Mouse (Mus musculus) adrenal gland, adult 18-20 months (tissue): ENCODE measurements around the gene Nlrp3. TPM values are rescaled to one million over a fixed set of nuclear protein-coding genes. Genes with fewer than 3 reads are reported as not detected.
A peak's percentile ranks its signal among the peaks of the same experiment; 100 is the strongest.
"Not testable (repeated sequence)": the region's sequence is repeated elsewhere in the genome, so short reads cannot be mapped to it uniquely, and the experiment has no call there.

Experiments used
- DNase-seq, 2 experiments: peaks; one replicate each; pipeline ENCODE4 v3.0.0; 2021 to 2022; ENCODE audit warnings: low spot score in 2 of 2
- total RNA-seq, 2 experiments: library from RNA; stranded (reverse); gene quantifications; 1 replicate in 1 of 2; 2 replicates in 1 of 2; pipeline ENCODE4 v1.2.3; 2021

The Nlrp3 gene
- total RNA-seq, 2 experiments from 2014 or later = 0.96 to 0.99 TPM

- no peak for DNase-seq
These were observed 9.8 kb upstream of the Nlrp3 start for GRCm38 (mm10) chr11:59531562-59531961.

GRCm38 (mm10) chr11:59537218-59538130, 3.9 kb upstream of the Nlrp3 start:
- peak; percentile 29 to 47 for DNase-seq

- peak; percentile 23 to 62 for DNase-seq
These were observed 3.0 kb upstream of the Nlrp3 start for GRCm38 (mm10) chr11:59538387-59538786.

- DNase-seq = no peak
These were observed 1.2 kb upstream of the Nlrp3 start for GRCm38 (mm10) chr11:59540123-59540522.

- no peak for DNase-seq
These were observed 1.1 kb downstream of the Nlrp3 start for GRCm38 (mm10) chr11:59542442-59542841.

- no peak for DNase-seq
These were observed 2.0 kb downstream of the Nlrp3 start for GRCm38 (mm10) chr11:59543376-59543775.

GRCm38 (mm10) chr11:59544005-59544404, 2.6 kb downstream of the Nlrp3 start:
- no peak for DNase-seq

- no peak for DNase-seq
These were observed 12.8 kb downstream of the Nlrp3 start for GRCm38 (mm10) chr11:59554127-59554526.

- no peak for DNase-seq
These were observed 13.2 kb downstream of the Nlrp3 start for GRCm38 (mm10) chr11:59554535-59554934.

GRCm38 (mm10) chr11:59560906-59561305, 19.5 kb downstream of the Nlrp3 start:
- DNase-seq = no peak

GRCm38 (mm10) chr11:59562336-59562735, 21.0 kb downstream of the Nlrp3 start:
- DNase-seq = no peak

GRCm38 (mm10) chr11:59562837-59563236, 21.5 kb downstream of the Nlrp3 start:
- DNase-seq = no peak

- peak in 1 of 2 experiments; percentile 8 for DNase-seq
These were observed 27.9 kb downstream of the Nlrp3 start for GRCm38 (mm10) chr11:59569306-59569705.

- DNase-seq = no peak
These were observed 34.4 kb downstream of the Nlrp3 start for GRCm38 (mm10) chr11:59575726-59576125.

GRCm38 (mm10) chr11:59576135-59576534, 34.8 kb downstream of the Nlrp3 start, which contains the start of gene Olfr222:
Gene Olfr222 (minus strand): TSS chr11:59576235.
- DNase-seq = not testable (repeated sequence)

- no peak for DNase-seq
These were observed 43.2 kb downstream of the Nlrp3 start for GRCm38 (mm10) chr11:59584539-59584938.

GRCm38 (mm10) chr11:59589496-59589895, 48.1 kb downstream of the Nlrp3 start:
- no peak for DNase-seq

GRCm38 (mm10) chr11:59593189-59593588, 51.8 kb downstream of the Nlrp3 start, which contains the start of gene Olfr223:
Gene Olfr223 (minus strand): TSS chr11:59593289.
- no peak for DNase-seq

- DNase-seq = no peak
These were observed 54.7 kb downstream of the Nlrp3 start for GRCm38 (mm10) chr11:59596091-59596490.

- no peak for DNase-seq
These were observed 55.6 kb downstream of the Nlrp3 start for GRCm38 (mm10) chr11:59596950-59597349.

GRCm38 (mm10) chr11:59599211-59599610, 57.8 kb downstream of the Nlrp3 start:
- no peak for DNase-seq

GRCm38 (mm10) chr11:59600872-59601271, 59.5 kb downstream of the Nlrp3 start:
- DNase-seq = no peak

GRCm38 (mm10) chr11:59602287-59602686, 60.9 kb downstream of the Nlrp3 start:
- DNase-seq = no peak
